Mouse (Mus musculus): ENCODE data around the gene Ppdpf.

The Ppdpf gene

DNA sequence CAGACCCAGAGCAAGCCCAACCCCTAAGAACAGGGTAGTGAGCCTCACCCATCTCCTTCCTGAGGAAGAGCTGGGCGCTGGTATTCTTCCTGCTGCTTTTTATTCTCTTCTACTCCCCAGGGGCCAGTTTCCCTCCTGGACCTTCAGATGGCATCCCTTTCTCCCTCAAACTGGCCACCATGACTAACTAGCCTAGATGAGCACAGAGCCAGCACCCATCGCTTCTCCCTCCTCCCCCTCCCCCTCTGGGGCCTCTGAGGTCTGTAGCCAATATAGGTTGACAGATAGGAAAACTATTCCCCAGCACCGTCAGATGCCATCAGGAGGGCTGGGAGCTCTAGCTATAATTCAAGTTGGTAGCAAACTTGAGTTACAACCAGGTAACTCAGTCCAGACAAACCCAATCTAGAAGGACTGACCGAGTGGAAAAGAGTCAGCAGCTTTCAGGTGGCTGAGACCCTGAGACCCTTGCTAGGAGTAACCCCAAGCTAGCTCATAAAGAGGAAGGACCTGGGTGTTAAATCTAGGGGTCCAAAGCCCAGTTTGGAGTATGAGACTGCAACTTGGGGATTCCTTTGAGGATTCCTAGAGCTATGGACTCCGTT, 31.9 kb downstream of the Ppdpf start:
- DNase-seq (ENCODE audit: low read depth, low spot score) = no peak

DNA sequence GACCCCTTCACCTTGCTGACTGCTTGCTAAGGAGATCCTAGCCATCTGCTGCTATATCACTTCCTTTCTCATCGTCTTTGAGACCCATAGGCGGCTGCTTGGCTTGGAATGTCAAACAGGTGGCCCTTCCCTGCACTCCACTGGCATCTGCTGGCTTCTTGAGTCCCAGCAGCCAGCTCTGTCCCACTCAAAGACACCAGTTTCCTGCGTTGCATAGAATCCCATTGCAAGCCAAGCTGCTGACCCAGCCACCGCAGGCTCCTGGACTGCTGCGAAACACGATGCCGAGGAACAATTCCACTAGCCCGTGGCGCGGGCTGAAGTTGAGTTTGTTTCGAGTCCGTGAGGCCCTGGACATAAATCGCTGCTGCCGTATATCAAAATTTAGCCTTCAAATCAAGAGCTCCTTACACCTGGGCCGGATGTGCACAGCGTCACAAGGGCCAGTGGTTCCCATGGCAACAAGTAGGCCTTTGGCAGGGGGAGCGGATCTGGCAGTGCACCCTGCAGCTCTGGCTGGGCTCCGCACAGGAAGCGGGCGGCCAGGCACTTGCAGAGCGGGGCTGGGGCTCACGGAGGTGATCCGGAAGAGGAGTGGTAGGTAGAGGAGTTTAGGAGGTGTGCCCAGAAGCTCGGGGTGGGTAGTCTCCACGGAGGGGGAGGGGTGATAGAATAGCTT, 32.6 kb downstream of the Ppdpf start, which contains the start of gene Fndc11:
Gene Fndc11, plus strand, starts transcription at position 476 of the 679 bp plus-strand sequence.
- DNase-seq (ENCODE audit: low read depth, low spot score) = peak; percentile 77

DNA sequence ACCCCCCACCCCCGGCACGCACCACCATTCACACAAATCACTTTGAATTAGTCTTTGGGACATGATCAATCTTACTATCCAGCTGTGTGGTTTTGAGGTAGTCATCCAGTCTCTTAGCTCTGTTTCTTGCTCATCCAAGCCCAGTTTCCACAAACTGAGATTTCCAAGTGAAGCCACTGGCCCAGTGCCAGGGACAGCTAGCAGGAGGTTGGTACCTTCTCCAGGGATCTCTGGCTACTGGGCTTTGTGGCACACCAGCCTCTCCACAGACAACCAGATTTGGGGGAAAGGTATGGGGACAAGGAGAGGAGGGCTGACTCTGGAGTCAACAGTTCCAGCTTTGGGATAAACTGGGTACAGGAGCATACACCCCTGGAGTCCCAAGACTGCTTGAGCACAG, 33.3 kb downstream of the Ppdpf start:
- DNase-seq (ENCODE audit: low read depth, low spot score) = no peak

DNA sequence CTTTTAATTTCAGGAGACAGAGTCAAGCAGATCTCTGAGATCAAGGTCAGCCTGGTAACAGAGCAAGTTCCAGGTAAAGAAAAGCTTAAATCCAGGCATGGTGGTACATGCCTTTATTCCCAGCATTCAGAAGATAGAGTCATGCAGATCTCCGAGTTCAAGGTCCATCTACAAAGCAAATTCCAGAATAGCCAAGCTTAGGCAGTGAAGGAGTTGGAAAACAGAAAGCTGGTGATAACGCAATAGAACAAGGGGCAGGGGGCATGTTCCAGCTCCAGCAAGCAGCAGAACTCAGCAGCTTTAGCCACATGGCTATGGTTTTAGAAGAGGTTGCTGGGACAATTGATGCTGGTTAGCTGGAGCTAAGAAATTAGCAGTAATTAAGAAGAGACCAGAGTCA, 37.9 kb downstream of the Ppdpf start:
- DNase-seq (ENCODE audit: low read depth, low spot score) = no peak

DNA sequence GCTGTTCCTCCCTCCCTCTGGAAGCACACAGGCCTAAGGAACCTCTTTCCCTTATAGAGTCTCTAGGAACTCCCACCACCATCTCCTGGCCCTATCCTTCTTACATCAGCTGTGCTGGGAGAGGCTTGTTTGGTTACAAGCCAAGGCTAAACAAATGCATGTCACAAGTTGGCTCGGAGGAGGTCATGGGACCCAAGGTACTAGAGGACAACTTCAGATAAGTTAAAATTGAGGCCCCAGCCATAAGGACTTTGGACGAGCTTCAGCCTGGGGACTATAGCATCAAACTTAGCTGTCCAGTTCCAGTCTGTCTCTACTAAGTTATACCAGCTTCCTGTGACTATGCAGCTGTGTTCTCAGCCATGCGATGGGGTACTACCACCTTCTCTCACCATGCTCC, 40.1 kb downstream of the Ppdpf start:
- no peak for DNase-seq (ENCODE audit: low read depth, low spot score)

DNA sequence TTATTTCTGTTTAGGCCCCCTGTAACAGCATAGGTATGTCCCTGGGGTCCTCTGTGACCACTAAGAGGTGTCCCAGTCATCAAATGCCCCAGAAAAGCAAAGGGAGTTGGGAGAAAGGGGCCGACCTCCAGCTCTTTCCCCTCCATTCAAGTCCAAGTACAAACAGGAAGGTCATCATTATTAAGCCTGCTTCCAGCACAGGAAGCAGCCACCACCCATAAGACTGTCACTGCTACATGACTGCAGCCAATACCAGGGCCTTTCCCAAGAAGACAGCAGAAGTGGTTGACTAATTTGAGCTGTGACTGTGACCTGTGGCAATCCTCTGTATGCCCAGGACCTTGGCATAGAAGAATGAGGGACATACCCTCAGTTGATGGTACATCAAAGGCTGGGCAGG, 41.3 kb downstream of the Ppdpf start:
- no peak for DNase-seq (ENCODE audit: low read depth, low spot score)

DNA sequence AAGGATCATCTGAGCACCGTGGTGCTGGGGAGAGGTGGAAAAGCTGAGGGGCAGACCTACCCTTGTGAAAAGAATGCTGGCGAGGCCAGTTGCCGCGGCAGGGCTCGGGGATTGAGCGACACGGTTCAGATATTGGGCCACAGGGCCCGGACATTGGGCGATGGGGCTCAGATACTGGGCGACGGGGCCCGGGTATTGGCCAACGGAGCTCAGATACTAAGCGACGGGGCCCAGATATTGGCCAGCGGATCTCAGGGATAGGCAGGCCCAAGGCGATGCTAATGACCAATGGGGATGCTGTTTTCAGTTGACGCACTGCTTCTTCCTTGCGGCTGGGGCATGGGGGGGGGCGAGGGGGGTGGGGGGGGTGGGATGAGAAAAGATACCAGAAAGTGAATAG, 44.1 kb downstream of the Ppdpf start:
- DNase-seq (ENCODE audit: low read depth, low spot score) = no peak

DNA sequence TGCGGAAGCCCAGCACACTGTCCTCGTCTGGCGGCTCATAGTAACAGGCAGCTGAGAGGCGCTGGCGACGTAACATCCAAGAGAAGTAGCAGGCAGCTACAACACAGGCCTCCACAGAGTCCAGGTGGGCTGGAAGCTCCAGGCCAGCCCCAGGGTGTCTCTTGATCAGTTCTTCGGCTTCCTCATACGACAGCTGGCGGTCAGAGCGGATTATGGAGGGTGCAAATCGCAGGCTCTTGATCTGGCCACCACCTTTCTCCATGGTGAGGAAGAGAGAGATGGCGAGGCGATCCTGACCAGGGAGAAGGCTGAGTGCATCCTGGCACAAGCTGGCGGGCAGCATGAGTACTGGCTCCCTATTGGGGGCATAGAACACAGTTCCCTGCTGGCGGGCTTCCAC, 46.4 kb downstream of the Ppdpf start:
- no peak for DNase-seq (ENCODE audit: low read depth, low spot score)

DNA sequence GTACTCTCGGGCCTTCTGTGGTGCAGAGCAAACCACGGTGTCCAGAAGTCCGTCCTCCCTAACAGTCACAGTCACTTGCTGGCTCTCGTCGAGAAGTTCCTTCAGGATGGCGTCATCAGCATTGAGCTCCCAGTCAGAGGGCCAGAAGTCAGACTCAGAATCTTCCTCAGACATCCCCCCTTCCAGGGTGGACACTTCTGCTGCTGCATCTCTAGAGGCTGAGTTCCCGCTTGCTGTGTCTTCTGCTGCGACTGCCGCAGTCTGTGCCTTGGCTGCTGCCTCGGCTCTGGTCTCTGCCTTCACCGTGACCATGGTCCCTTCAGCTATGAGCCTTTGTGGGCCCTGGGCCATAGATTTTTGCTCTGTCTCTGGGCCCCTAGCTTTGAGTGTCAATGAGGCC, 47.6 kb downstream of the Ppdpf start:
- no peak for DNase-seq (ENCODE audit: low read depth, low spot score)

DNA sequence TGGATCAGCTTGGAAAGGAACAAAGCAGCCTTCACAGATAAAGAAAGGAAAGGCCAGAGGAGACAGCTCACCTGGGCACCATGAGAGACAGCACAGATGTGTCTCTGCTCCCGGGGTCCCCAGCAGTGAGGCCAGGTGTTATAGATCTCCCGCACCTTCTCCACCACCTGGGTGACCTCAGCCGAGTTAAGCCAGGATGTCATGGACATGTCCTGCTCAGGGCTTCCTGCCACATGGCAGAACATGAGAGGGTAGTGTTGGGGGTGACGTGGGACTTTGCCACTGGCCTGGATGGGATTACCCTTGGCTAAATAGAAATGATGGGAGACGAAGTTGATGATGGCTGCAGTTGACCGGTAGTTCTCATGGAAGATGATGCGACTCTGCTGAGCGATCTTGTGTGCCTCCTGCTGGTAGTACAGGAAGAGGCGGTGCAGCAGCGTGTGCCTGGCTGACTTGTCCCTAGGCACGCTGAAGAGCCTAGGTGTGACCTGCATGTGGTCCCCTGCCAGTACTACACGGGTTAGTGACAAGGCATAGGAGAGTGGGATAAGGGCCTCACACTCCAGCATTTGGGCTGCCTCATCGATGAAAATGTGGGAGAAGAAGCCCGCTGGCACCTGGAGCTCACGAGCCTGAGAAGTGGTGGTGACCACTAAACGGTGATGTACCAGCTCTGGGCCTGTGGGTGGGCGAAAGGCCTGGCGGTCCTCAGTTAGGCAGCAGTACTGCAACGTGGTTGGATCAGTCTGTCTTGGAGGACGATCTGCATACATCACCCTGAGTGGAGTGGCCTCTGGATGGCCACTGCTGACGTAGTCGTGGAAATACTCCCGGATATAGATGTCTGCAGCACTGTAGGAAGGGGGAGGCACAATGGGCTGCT, 48.9 kb downstream of the Ppdpf start:
- no peak for DNase-seq (ENCODE audit: low read depth, low spot score)

DNA sequence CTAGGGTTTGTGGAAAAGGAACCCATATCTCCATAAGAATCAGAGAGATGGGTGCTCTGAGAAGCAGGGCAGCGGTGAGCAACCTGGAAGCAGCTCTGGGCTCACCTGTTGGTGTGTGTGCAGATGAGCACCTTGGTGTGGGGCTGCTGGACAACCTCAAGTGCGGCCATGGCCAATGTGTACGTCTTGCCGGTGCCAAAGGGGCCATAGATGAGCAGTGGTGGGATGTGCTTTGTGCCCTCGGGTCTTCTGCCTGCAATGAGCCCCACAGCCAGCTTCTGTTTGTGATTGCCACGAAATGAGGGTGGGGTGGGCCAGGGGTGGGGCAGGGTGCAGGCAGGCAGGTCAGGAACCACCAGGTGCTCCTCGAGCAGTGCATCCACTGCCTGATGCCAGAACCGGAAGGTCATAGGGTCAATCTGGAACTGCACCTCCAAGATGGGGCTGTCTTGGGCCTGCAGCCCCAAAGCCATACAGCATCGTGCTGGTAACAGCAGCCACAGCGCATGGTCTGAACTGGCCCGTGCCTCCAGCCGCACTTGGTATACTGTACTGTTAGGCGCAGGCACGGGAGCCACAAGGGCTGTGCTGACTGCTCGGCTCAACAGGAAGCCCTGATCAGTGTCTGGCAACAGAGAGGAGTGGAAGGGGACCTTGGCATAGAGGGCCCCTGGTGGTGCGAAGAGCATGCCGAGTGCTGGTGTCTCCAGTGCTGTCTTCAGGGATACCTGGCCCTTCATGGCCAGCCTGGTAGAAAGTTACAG, 50.4 kb downstream of the Ppdpf start:
- no peak for DNase-seq (ENCODE audit: low read depth, low spot score)

DNA sequence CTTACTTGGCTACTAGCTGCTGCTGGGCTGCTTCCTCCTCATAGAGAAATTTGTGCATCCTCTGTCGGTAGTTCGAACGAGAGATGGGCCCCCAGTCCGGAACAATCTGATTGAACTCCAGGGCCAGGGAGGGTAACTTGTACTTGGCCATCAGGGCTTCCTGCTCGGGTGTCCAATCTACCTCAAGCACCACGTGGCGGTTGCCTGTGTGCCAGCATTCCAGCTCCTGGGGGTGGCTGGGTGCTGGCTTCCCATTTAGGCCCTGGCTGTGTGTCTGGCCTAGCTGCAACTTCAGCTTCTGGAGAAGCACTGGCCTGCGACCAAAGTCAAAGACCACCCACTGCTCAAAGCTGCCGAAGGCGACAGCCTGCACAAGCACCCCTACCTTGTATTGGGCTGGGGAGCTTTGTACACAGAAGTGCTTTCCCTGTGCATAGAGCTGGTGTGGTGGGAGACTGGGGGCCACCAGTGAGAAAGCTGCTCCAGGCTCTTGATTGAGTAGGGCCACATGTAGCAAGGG, 51.1 kb downstream of the Ppdpf start:
- no peak for DNase-seq (ENCODE audit: low read depth, low spot score)

Data from skeletal muscle tissue, adult 2 months (tissue).